Mouse (Mus musculus): ENCODE results near the gene Tmem206. TPM values are rescaled to one million over a fixed set of nuclear protein-coding genes. Genes with fewer than 3 reads are reported as not detected.

Tmem206 gene
- 7.9 and 10.1 TPM in 2 replicates for polyA plus RNA-seq (2011; ENCODE audit: insufficient read depth, insufficient read length, low read depth, missing spikeins)

DNA sequence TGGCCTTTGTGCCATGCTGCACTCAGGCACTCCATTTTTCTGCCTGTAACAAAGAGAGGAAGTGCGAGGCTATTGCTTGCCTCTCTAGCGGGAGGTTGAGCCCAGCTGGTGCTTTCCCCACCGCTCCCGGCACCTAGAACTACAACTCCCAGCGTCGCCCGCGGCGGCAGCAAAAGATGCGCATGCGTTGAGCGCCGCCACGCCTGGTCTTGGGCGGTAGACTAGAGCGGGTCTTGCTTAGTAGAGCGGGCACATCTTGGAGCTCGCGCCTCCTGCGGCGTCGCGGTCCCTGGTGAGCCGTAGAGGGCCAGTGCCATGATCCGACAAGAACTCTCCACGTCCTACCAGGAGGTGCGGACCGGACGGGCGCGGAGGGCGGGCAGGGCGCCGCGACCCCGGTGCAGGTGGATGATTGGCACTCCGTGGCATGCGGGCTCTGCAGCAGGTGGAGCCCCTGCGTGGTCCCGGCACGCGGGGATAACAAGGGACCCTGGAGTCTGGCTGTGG lies at the start of gene Tmem206:
TSS of gene Tmem206 (plus strand) at position 187 of the 507 bp plus-strand sequence.
- H3K9ac ChIP-seq (ENCODE audit: low read depth, poor library complexity, severe bottlenecking), result peak within 1 kb of the TSS; percentile 64
- peak within 1 kb of the TSS; percentile 76 for H3K4me3 ChIP-seq (ENCODE audit: low read depth, low read length)
- no peaks in the 10 kb centered on the region for H3K36me3 ChIP-seq (ENCODE audit: control insufficient read depth, insufficient read depth, low read length, poor library complexity, severe bottlenecking)
- no peak within 1 kb of the TSS for H3K27ac ChIP-seq (ENCODE audit: insufficient read depth, low read length)
- H3K4me1 ChIP-seq (ENCODE audit: control insufficient read depth, insufficient read depth, low read length), result no peaks in the 10 kb centered on the region
- no peaks in the 10 kb centered on the region for H3K9me3 ChIP-seq (replicated peaks; ENCODE audit: control insufficient read depth, insufficient read depth, low read length, poor library complexity, severe bottlenecking)
- no peaks in the 10 kb centered on the region for H3K27me3 ChIP-seq (ENCODE audit: control insufficient read depth, insufficient read depth, low read length, poor library complexity, severe bottlenecking)
- TF ChIP-seq CTCF (IDR thresholded peaks at IDR 0.05; ENCODE audit: low read depth, low read length) (no peak), POLR2A (IDR thresholded peaks at IDR 0.05; ENCODE audit: insufficient read depth, low read length) (peak; percentile 79)

DNA sequence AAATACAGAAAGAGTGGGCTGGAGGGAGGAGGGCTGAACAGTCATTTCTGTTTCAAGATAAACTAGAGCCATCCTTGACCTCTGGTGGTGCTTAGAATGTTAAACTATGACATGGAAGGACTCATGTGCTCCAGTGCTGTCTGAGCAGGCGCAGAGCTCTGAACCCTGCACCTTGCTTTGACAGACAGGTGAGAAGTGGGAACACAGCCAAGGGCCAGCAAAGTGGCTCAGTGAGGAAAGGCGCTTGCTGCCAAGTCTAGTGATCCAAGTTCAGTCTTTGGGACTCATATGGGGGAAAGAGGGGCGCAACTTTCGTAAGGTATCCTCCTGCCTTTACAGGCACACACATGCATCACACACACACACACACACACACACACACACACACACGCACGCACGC lies 49.5 kb upstream of the Tmem206 start:
- Histone ChIP-seq H3K27me3 (ENCODE audit: control insufficient read depth, insufficient read depth, low read length, poor library complexity, severe bottlenecking) (no peaks in the 10 kb centered on the region), H3K9ac (ENCODE audit: low read depth, poor library complexity, severe bottlenecking) (no peak overlapping the region), H3K4me3 (ENCODE audit: low read depth, low read length) (no peak overlapping the region), H3K9me3 (replicated peaks; ENCODE audit: control insufficient read depth, insufficient read depth, low read length, poor library complexity, severe bottlenecking) (no peaks in the 10 kb centered on the region), H3K36me3 (ENCODE audit: control insufficient read depth, insufficient read depth, low read length, poor library complexity, severe bottlenecking) (no peaks in the 10 kb centered on the region), H3K27ac (ENCODE audit: insufficient read depth, low read length) (no peak overlapping the region), H3K4me1 (ENCODE audit: control insufficient read depth, insufficient read depth, low read length) (no peaks in the 10 kb centered on the region)
- TF ChIP-seq EP300 (IDR thresholded peaks at IDR 0.05; ENCODE audit: insufficient read depth, low read depth, low read length) (no peak), CTCF (IDR thresholded peaks at IDR 0.05; ENCODE audit: low read depth, low read length) (no peak), POLR2A (IDR thresholded peaks at IDR 0.05; ENCODE audit: insufficient read depth, low read length) (no peak)

DNA sequence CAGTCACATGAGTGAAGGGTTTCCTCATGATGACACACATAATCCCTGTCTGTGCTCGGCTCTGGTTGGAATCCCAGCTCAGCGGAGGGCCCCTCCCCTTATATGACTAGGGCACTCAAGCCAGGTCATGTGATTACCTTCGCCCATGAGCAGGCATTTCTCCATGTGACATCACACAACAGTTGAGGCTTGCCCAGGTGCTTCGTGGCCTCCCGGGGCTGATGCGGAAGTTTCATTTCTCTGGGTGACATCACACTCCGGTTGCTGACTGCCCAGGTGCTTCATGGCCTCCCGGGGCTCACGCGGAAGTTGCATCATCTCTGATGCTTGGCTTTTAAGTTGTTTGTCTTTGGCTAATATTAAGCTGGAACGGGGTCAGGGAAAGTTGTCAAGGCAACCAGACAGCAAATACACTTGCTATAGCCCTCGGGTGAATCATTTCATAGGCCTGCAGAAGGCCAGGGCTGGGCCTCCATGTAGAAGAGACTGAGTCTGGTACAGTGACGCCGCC lies 48.1 kb upstream of the Tmem206 start:
- TF ChIP-seq CTCF (IDR thresholded peaks at IDR 0.05; ENCODE audit: low read depth, low read length) (no peak), EP300 (IDR thresholded peaks at IDR 0.05; ENCODE audit: insufficient read depth, low read depth, low read length) (no peak), POLR2A (IDR thresholded peaks at IDR 0.05; ENCODE audit: insufficient read depth, low read length) (no peak)

GRCm38 (mm10) chr1:191278324-191278723 lies 47.4 kb upstream of the Tmem206 start:
- no peak overlapping the region for H3K4me3 ChIP-seq (ENCODE audit: low read depth, low read length)
- no peaks in the 10 kb centered on the region for H3K4me1 ChIP-seq (ENCODE audit: control insufficient read depth, insufficient read depth, low read length)
- no peaks in the 10 kb centered on the region for H3K36me3 ChIP-seq (ENCODE audit: control insufficient read depth, insufficient read depth, low read length, poor library complexity, severe bottlenecking)
- TF ChIP-seq EP300 (IDR thresholded peaks at IDR 0.05; ENCODE audit: insufficient read depth, low read depth, low read length) (no peak), POLR2A (IDR thresholded peaks at IDR 0.05; ENCODE audit: insufficient read depth, low read length) (no peak), CTCF (IDR thresholded peaks at IDR 0.05; ENCODE audit: low read depth, low read length) (no peak)
- no peak overlapping the region for H3K9ac ChIP-seq (ENCODE audit: low read depth, poor library complexity, severe bottlenecking)
- no peak overlapping the region for H3K27ac ChIP-seq (ENCODE audit: insufficient read depth, low read length)
- no peaks in the 10 kb centered on the region for H3K27me3 ChIP-seq (ENCODE audit: control insufficient read depth, insufficient read depth, low read length, poor library complexity, severe bottlenecking)
- H3K9me3 ChIP-seq (replicated peaks; ENCODE audit: control insufficient read depth, insufficient read depth, low read length, poor library complexity, severe bottlenecking), result no peaks in the 10 kb centered on the region

More for the DNA sequence above, 48.1 kb upstream of the Tmem206 start:
- Histone ChIP-seq H3K36me3 (ENCODE audit: control insufficient read depth, insufficient read depth, low read length, poor library complexity, severe bottlenecking) (no peaks in the 10 kb centered on the region), H3K4me3 (ENCODE audit: low read depth, low read length) (no peak overlapping the region), H3K27ac (ENCODE audit: insufficient read depth, low read length) (no peak overlapping the region), H3K27me3 (ENCODE audit: control insufficient read depth, insufficient read depth, low read length, poor library complexity, severe bottlenecking) (no peaks in the 10 kb centered on the region), H3K4me1 (ENCODE audit: control insufficient read depth, insufficient read depth, low read length) (no peaks in the 10 kb centered on the region), H3K9ac (ENCODE audit: low read depth, poor library complexity, severe bottlenecking) (no peak overlapping the region), H3K9me3 (replicated peaks; ENCODE audit: control insufficient read depth, insufficient read depth, low read length, poor library complexity, severe bottlenecking) (no peaks in the 10 kb centered on the region)

DNA sequence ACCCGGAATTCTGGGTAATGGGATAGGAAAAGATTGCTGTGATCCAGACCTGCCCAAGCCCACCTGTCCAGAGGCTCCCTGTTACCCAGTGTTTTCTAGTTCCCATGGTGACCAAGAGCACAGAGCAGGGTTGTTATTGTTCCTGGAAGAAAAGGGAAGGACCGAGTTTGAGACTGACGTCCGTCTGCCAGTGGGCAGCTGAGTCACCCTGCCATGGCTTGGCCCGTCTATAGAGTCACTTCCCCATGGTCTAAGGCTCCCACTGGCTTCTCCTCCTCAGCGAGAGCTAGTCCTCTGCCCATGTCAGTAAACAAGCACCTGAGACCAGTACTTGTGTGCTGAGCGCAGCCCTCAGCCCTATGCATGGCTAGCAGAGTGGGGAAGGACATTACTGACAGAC lies 44.5 kb upstream of the Tmem206 start:
- H3K4me3 ChIP-seq (ENCODE audit: low read depth, low read length), result no peak overlapping the region
- no peak overlapping the region for H3K27ac ChIP-seq (ENCODE audit: insufficient read depth, low read length)
- H3K4me1 ChIP-seq (ENCODE audit: control insufficient read depth, insufficient read depth, low read length), result no peaks in the 10 kb centered on the region
- no peak overlapping the region for H3K9ac ChIP-seq (ENCODE audit: low read depth, poor library complexity, severe bottlenecking)
- no peaks in the 10 kb centered on the region for H3K27me3 ChIP-seq (ENCODE audit: control insufficient read depth, insufficient read depth, low read length, poor library complexity, severe bottlenecking)
- TF ChIP-seq CTCF (IDR thresholded peaks at IDR 0.05; ENCODE audit: low read depth, low read length) (no peak), EP300 (IDR thresholded peaks at IDR 0.05; ENCODE audit: insufficient read depth, low read depth, low read length) (no peak), POLR2A (IDR thresholded peaks at IDR 0.05; ENCODE audit: insufficient read depth, low read length) (no peak)
- no peaks in the 10 kb centered on the region for H3K9me3 ChIP-seq (replicated peaks; ENCODE audit: control insufficient read depth, insufficient read depth, low read length, poor library complexity, severe bottlenecking)
- no peaks in the 10 kb centered on the region for H3K36me3 ChIP-seq (ENCODE audit: control insufficient read depth, insufficient read depth, low read length, poor library complexity, severe bottlenecking)

GRCm38 (mm10) chr1:191282319-191282718 lies 43.4 kb upstream of the Tmem206 start:
- no peaks in the 10 kb centered on the region for H3K9me3 ChIP-seq (replicated peaks; ENCODE audit: control insufficient read depth, insufficient read depth, low read length, poor library complexity, severe bottlenecking)
- TF ChIP-seq POLR2A (IDR thresholded peaks at IDR 0.05; ENCODE audit: insufficient read depth, low read length), result no peak
- TF ChIP-seq CTCF (IDR thresholded peaks at IDR 0.05; ENCODE audit: low read depth, low read length), result no peak
- TF ChIP-seq EP300 (IDR thresholded peaks at IDR 0.05; ENCODE audit: insufficient read depth, low read depth, low read length), result no peak
- no peak overlapping the region for H3K4me3 ChIP-seq (ENCODE audit: low read depth, low read length)
- no peaks in the 10 kb centered on the region for H3K4me1 ChIP-seq (ENCODE audit: control insufficient read depth, insufficient read depth, low read length)
- no peak overlapping the region for H3K9ac ChIP-seq (ENCODE audit: low read depth, poor library complexity, severe bottlenecking)
- H3K27me3 ChIP-seq (ENCODE audit: control insufficient read depth, insufficient read depth, low read length, poor library complexity, severe bottlenecking), result no peaks in the 10 kb centered on the region
- H3K36me3 ChIP-seq (ENCODE audit: control insufficient read depth, insufficient read depth, low read length, poor library complexity, severe bottlenecking), result no peaks in the 10 kb centered on the region
- no peak overlapping the region for H3K27ac ChIP-seq (ENCODE audit: insufficient read depth, low read length)

All from ES-Bruce4 (cell line).